Mouse (Mus musculus): Measurements from ENCODE around the gene Fbxl8.
"Not testable (repeated sequence)": the region's sequence is repeated elsewhere in the genome, so short reads cannot be mapped to it uniquely, and the experiment has no call there.

Gene Fbxl8

DNA sequence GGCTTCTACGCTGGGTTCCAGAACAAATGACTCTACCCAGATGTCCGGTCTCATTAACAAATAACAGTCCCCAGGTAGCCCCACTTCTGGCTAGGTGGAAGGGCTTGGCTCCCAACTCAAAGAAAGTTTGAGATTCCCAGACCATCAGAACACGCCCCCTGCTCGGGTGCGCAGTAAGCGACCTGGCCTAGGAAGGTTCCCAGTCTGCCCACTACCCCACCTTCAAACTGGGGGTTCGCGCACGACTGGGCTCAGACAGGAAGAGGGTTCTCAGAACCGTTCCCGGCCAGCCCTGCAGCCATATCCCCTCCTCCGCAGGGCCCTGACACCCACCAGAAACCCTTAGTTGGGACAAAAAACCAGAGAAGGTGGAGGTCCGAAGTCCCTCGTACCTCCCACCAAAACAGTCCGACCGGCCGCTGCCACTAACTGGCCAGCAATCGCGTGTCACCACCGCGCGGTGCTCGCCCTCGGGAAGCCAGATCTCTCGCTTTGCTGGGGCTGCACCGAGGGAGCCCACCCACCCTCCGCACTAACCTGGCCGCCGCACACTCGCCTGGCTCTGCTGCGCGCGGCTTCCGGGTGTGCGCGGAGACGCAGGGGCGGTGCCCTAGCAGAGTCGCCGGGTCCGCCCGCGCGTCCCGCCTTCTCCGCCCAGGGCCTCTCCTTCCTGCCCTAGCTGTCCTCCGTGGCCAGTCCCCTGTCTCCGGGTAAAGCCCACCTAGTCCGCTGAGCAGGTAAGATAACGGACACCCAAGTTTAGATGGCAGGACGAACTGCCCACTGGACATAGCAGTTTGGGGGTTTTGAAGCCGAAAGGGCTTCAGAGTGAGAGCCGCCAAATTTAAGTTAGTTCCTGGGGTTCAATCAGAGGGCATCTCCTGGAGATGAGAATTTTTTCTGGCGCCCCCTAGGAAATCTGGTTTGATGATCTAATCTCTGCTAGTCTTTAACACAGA lies at the start of gene Fbxl8, which contains the start of gene Tradd:
Fbxl8 (plus strand) TSS at position 625 of the 959 bp plus-strand sequence.
Tradd (minus strand) TSS at position 586 of the 959 bp plus-strand sequence.
- peak; percentile 85 for DNase-seq

DNA sequence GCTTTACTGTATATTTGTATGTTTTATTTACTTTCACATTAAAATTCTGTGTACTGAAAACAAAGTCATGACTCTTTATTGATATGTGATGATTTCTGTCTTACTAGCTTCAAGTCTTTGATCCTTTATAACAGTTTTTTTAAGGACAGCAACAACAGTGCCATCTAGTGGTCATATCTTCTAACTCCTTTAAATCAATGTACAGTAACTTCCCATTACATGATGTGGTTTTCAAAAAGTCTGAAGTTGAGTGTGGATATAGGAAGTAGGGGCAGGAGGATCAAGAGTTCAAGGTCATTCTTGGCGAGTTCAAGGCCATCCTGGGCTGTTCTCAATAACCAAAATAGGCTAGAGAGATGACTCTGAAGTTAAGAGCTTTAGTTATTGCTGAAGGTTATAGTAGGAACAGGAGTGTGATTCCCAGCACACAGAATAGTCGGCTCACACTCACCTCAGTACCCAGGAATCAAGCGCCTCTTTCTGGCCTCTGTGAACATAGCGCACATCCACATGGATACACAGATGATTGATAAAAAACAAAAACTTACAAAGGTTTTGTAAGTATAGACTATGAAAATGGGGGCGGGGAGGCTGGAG lies 46.4 kb upstream of the Fbxl8 start:
- peak; percentile 6 for DNase-seq

DNA sequence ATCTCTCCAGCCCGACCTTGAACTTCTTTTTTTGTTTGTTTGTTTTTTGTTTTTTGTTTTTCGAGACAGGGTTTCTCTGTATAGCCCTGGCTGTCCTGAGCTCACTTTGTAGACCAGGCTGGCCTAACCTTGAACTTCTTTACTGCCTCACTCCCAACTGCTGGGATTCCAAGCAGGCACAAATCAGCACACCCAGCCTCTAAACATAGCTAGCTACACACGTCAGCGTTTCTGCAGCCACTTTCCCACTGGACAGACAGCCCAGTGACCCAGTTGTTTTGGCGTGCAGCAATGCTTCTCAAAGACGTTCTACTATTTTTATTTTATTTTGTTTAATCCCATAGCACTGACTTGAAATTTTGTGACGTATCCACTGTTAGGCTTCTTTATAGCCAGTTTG lies 40.6 kb upstream of the Fbxl8 start:
- no peak for DNase-seq

DNA sequence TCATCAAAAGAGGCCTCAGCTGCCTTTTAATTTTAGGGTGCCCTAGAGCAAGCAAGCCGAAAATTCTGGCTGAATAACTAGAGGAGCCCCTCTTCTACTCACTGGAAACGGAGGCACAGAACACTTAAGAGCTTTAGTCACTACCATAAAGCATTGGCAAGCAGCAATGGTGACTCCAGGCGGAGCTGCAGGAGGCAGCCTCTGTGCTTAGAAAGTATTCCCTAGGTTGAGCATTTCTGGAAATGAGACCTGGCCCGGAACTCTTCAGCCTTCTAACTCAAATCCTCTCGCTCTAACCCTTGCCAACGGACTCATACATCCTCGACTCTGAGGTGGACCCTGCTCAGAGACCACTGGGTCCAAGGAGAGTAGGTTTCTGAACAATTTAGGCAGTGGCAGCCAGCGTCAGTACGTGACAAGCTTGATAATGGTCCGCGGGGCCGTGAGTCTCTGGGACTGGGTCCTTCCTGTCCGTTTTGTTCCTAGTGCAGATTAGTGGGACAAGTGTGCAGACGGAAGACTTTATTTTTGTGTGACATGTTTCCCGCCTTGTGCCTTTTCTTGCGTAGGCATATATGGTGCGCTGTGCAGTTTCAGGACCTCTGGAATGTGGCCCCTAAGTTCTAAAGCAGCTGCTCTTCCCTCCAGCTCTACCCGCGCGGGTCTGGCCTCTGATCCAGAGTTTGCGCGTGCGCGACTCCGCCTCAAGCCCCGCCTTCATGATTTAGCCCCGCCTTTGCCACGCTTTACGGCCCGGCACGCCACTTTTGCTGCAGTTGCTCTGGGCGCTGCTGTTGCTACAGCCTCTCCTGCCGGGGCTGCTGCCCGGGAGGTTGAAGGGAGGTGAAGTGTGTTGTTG lies 39.8 kb upstream of the Fbxl8 start, which contains the start of gene D230025D16Rik:
D230025D16Rik (plus strand) TSS at position 733 of the 859 bp plus-strand sequence.
- DNase-seq = peak; percentile 96

DNA sequence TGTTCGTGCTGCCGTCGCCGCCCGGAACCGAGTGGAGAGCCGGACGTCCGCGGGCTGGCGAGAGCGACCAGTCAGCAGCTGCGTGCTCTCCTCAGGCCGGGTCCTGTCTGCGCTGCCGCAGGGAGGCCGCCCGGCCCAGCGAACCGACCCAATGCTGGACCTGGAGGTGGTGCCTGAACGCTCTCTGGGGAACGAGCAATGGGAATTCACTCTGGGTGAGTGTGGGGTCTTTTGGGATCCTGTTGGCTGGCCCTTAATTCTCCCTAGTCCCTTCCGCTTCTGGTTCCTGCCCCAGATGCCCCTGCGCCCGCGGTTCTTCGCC lies 39.2 kb upstream of the Fbxl8 start:
- no peak for DNase-seq

DNA sequence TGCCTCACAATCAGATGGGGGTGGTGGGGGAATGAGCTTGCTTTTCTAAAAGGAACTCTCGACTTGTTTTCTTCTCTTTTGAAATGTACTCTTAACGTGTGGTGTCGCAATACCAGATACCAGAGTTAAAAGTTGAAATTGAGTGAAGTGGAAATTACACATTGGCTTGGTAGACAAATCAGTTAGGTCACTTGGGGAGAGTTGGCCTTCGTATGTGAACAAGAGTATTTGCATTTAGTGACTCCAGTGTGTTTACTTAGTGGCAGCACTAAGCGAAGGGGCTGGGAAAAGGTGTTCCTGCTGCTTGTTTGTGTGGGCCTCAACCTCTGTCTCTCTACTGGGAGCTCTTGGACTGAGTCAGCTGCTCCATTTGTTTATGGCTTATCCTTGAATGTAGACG lies 38.5 kb upstream of the Fbxl8 start:
- no peak for DNase-seq

DNA sequence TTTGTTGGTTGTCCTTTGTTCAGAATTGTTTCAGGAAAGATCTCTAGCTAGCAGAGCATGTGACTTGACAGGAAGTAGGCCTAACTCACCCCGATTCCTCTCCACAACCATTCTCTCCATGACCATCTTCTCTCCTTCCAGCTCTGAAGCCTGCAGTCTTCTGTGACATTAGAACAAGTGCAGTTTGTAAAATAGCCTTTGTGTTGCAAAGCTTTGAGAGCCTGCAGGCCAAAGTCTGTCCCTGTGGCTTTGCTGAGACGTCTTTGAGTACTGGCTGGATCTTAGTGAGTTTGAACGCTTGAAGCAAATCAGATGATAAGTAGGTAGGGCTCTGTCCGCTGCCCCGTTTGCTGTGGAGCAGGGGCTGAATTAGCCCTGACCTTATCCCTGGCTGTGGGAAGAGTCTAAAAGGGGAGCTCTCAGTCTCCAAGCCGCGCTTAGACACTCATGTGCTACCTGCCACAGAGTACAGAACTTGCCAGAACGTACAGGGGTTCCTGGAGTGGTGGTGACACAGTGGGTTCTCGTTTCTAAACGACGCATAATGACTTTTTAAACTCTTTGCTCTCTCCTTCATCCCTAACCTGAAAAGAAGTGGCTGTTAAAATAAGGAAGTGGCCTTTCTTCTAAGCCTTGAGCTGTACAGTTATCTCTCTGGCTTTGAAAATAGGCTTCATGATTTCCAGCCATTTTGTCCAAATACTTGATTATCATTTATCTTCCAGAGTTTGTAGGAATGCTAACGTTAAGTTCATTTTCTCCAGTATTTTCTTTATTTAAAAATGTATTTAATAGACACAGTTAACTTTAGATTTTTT lies 32.7 kb upstream of the Fbxl8 start:
- DNase-seq = no peak

DNA sequence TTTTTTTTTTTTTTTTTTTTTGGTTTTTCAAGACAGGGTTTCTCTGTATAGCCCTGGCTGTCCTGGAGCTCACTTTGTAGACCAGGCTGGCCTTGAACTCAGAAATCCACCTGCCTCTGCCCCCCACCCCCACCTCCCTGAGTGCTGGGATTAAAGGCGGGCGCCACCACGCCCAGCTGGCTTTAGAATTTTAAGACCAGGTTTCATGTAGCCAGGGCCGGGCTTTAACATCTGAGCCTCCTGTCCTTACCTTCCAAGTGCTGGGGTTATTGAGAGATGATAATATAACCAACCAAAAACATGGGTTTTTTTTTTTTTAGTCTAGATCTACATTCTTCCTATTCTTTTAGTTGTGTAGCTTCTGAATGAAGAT lies 32.1 kb upstream of the Fbxl8 start:
- not testable (repeated sequence) for DNase-seq

DNA sequence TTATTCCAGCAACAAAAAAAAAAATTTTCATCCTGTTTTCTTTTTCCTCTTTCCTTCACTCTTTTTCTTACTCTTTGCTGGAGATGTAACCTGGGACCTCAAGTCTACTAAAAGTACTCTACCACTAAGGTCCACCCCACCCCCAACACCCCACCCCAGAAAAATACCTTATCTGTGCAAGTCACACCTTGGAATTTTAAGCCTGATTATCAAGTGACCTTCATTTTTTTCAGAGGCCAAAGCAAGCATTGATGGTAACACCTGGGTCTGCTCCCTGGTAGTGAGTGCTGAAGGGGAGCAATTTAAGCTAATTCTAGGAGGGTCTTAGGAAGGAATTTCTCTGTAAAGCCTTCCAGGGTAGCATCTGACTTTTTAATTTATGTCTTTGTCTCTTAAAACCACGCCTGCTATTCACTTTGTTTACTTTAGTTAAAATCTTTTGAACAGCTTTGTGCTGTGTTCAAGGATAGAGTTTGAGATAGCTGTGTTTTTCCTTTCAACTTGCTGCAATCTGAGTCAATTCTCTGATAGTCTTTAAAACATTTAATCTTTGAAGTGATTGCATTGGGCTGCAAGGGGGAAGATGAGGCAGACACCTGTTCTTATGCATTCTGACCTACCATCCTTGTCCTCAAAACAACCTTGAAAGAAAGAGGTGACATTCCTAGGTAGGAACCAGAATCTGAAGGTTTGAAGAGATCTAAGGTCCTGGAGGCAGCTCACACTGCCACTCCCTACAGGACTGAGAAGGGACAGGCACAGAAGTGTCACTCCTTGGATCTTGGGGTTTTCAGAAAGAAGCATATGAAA lies 31.1 kb upstream of the Fbxl8 start:
- no peak for DNase-seq

DNA sequence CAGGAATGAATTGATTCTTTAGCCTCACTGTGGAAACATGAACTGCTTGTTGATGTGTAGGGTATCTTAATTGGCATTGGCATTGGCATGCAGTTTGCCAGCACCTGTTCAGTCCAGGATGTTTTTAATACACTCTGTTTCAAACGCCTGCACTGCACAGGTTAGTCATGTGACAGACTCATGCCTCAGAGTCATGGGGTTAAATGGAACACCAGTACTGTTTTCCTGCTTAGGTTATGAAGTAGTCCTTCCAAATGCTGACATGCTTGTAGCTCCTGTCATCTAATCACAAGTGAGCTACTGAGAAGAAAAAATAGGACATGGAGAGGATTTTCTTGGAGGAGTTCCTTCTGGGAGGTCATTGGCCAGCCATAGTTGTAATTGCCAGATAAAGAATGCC lies 29.2 kb upstream of the Fbxl8 start:
- DNase-seq = peak; percentile 28

DNA sequence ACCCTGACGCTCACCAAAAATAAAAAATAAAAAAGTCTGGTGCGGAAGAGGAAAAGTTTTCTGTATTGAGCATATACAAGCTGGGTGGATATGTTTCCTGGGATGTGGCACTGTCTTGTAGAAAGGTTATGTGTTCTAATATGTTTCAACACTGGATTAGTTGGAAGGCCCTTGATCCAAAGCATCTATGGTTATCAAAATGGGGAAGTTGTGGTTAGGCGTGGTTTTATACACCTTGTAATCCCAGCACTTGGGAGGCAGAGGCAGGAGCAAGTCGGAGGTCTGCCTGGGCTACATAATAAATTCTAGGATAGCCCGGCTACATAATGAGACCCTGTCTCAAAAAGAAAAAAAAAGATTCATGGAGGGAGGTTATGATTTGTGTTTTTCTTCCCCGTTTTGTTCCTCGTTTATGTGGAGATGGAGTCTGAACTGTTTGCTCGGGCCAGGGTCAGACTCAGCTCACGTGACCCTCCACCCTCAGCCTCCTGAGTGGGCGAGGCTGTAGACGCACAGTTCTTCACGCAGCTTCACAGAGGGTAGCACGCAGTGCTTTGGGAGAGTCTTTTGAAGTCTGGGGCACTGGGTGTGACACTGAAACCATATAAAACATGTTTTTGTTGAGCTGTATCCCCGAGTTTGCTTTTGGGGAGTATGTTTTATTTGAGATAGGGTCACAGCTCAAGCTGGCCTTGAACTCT lies 26.9 kb upstream of the Fbxl8 start:
- no peak for DNase-seq

DNA sequence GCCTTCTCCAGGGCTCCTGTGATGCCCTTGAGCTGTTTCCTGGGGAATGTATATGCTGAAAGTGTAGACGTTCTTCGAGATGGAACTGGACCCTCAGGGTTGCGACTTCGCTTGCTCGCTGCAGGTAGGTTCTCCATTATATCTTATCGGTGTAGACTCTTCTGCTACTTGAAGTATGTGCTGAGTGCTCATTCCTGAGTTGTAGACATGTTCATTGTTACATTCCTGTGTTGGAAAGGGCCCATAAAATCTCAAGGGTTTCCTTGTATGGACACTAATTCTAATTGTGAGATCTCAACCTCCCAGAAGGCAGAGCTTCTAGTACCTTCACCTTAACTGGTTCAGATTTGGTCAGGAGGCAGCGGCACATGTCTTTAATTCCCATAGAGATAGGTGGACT lies 23.4 kb upstream of the Fbxl8 start:
- DNase-seq = no peak

DNA sequence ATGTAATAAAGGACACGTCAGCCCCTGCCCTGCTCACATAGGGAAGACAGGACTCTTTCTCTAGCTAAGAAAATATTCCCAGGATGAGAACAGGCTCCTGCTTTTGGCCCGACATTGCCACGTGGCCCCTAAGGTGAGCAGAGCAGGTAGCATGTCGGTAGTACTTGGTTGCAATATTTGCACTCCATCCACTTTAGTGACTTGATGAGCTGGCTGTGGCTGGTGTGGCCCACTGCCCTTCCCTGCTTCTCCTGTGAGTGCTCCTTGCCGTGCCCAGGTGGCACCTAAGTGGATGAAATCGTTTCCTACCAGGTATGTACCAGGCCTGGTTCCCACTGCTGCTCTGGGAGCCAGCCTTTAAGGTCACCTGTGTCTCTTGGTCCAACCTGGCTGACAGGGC lies 12.5 kb upstream of the Fbxl8 start:
- no peak for DNase-seq

DNA sequence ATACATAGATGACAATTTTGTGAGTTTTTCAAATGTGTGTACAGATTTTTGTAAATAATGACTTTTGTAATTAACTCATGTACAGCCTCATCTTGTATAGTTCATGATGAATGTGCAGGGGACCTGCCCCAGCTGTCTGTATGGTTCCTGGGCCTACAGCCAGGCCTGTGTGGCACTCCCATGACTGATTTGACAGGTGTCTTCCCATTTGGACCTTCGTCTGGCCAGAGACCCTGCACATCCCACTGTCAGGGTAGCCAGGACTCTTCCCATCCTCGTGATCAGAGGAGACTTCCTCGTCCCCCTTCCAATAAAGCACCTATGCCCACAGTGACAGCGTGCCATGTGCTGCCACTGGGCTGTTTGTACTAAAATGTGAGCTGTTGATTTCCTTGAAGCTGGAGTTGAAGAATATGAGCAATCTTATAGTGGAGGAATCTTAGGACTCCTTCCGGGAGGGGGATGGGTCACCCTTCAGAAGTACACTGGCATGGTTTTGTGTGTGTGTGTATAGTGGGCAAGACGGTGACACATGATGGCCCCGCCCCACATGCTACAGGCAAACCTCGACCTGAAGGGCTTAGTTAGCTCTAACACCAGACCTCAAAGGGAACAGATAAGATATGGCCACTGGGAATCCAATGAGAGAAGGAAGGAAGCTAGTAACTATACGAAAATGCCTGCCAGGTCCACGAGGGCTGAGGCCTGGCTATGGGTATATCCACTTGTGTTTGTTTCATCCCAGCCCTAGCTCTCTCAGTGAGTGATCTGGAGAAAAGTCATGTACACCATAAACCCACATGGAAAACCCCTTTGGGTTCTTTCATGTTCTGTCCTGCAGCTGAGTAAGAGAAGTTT lies 11.5 kb upstream of the Fbxl8 start:
- DNase-seq = no peak

DNA sequence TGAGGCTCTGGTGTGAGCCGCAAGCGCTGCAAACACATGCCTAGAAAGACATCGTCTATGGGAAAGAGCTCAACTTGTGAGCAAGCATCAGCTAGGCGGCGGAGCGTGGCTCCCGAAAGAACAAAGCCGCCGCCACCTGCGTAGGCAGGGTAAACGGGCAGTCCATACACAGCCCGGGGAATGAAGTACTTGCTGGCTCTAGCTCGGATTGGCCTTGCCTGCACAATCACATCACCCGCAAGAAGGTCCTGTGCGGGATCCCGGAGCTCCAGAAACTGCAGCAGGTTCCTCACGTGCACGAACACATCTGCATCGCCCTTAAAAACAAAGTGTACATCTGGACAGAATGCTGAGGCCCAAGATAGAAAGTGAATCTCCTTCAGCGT lies 10.7 kb upstream of the Fbxl8 start:
- no peak for DNase-seq

DNA sequence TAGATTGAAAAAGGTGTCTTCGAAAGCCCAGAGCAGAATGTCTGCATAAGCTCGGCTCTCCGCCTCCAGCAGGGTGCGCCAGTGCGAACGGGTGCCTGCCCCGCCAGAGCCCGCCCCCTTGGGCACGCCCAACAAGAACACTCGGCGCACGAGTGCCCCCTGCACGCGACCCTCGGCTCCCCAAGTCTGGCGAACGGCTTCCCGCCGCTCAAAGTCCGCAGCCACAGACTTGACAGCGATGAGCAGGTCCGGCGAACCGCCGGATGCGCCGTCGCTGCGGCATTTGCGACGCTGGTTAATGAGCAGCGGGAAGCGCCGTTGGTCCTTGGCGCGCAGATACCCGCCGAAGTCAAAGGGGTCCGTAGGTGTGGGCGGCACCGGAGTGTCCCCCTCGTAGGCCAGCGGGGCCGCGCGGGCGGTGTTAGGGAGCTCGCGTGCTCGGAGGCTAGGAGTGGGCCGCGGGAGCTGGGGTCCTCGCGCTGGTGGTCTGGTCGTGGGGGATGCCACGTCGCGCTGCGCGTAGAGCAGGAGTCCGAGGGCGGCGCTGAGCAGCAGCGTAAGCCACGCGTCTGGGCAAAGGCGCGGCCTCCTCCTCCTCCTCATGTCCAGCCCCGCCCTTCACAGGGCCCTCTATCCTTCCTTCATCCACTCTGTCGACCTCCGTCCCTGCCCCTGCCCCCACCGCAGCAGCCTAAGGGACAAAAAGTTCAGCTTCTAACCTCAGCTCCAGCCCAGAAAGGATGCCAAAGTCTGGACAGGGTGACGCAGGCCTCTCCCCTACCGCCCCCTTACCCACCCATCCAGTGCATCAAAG lies 10.1 kb upstream of the Fbxl8 start:
- DNase-seq = peak; percentile 90

DNA sequence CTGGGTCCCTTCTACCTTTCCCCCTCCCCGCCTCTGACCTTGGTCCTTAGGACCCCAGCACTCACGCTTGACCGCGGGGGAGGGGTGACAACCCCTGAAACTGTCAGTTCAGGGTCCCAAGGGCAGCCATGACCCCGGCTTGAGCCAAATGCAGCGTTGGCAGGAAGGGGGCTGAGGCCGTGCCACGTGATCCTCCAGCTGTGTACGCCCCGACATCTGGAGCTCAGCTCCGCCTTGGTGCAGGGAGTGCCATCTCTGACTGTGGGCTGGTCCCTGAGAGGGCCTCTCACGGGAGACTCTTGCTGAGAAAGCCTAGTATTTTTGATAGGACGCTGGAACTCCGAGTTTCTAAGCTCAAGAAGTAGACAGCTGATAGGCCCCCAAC lies 9.5 kb upstream of the Fbxl8 start, which contains the start of gene B3gnt9:
B3gnt9 (minus strand) TSS at position 188 of the 385 bp plus-strand sequence.
- peak; percentile 39 for DNase-seq

DNA sequence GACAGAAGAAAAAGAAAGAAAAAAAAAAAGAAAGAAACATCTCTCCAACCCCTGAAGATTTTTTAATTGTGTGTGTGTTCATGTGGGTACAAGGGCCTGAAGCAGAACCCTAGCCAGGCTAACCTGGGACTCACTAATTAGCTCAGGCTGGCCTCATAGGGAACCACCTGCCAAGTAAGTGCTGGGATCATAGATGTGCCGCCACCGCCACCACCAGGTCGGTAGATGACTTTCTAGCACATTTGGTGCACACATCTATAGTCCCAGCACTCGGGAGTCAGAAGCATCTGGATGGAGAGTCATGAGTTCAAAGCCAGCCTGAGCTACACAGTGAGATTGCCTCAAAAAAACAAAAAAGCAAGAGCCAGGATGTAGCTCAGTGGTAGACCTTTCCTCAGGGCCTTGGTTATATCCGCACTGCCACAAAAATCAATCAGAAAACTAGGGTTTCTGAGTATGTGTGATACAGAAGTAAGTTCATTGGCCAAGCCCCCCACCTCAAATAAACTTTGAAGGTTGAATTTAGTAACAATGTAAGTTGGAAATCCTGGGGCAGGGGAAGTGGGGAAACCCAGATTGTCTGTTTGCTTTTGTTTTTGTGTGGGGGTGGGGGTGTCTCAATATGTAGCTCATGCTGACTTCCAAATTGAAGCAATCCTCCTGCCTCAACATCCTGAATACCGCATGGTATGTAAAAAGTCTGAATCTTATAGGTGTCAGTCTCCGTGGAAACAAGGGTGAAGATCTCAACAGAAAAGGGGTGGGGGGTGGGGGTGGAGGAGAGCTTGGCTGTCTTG lies 6.9 kb upstream of the Fbxl8 start:
- DNase-seq = no peak
